Mouse (Mus musculus): Measurements from ENCODE around the gene Stk31.
"Not testable (repeated sequence)": the region's sequence is repeated elsewhere in the genome, so short reads cannot be mapped to it uniquely, and the experiment has no call there.

The Stk31 gene

DNA sequence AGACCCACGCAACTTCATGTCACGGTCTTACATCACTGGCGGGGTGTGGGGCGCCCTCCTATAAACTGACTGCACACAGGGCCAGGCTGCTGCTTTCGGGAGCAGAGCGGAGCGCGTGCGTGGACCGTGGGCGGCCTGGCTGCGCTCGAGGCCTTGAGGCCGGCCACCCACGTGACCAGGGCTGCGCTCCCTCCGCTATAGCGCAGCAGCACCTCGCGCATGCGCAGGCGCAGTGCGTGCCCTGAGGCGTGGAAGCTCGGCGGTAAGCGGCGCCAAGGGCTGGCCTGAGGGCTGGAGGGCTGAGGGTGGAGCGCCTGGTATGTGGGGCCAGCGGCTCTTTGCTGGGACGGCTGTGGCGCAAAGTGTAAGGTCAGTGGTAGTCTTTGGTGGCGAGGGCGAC lies at the start of gene Stk31:
Stk31 (plus strand) TSS at position 289 of the 400 bp plus-strand sequence.
- no peak for DNase-seq (ENCODE audit: low spot score in 2 of 2)

DNA sequence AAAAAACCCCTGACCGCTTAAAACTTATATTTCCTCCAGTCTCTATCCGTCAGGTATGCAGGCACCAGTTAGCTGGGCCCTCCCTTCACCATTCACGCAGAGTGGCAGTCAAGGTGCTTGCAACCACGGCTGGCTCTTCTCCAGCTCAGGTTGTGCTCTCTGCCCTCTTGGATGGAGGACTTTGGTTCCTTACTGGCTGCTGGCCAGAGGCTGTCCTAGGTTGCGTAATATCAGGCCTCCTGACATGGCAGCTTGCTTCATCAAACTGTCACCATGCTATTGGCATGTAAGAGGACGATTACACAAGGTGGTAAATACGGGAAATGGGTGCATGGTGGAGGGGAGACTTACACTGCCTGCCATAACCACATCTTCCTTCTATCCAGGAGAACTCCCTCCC lies 45.6 kb upstream of the Stk31 start:
- DNase-seq (ENCODE audit: low spot score in 2 of 2) = peak in 1 of 2 experiments; percentile 20

DNA sequence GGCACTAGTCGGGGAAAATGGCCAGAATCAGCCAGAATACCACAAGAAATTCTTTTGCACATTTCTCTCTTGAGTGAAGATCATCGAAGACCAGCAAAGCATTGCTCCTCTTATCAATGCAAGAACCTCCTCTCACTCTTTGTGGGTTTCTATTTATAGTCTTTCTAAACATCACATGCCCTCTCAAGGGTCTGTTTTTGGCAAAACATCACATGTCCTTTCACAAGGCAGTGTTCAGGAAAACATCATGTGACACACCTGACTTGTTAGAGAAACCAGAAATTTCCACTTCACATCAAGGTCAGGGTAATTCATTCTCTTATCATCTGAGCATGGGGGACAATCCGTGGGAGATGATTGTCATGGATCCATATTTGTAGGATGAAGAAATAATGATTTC lies 40.8 kb upstream of the Stk31 start:
- DNase-seq (ENCODE audit: low spot score in 2 of 2) = no peak

DNA sequence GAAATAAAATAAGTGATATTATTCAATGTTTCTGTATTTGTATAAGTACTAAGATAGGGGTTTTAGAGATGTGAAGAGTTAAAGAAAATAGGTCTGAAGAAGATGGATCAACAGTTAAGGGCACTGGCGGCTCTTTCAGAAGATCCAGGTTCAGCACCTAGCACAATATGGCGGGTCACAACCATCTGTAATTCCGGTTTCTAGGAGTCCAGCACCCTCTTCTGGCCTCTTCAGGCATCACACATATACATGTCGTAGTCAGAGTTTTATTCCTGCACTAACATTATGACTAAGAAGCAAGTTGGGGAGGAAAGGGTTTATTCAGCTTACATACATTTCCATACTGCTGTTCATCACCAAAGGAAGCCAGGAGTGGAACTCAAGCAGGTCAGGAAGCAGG lies 40.2 kb upstream of the Stk31 start:
- DNase-seq (ENCODE audit: low spot score in 2 of 2) = no peak

DNA sequence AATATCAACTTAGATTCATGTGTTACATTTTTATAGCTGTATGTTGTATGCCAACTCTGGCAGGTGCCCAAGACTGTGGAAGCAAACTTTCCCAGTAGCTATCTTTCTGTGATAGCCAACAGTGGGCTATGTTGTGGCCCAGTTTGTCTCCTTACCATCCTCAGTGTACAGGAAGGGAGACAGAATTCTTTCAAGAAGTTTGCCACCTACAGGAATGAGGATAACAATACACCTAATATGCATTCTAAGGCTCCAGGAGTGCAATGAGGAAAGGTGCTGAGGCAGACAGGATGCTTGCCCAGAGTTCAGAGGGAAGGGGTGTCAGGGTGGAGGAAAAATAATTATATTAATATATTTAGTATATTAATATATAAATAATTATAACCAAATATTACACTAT lies 35.0 kb upstream of the Stk31 start:
- DNase-seq (ENCODE audit: low spot score in 2 of 2) = no peak

DNA sequence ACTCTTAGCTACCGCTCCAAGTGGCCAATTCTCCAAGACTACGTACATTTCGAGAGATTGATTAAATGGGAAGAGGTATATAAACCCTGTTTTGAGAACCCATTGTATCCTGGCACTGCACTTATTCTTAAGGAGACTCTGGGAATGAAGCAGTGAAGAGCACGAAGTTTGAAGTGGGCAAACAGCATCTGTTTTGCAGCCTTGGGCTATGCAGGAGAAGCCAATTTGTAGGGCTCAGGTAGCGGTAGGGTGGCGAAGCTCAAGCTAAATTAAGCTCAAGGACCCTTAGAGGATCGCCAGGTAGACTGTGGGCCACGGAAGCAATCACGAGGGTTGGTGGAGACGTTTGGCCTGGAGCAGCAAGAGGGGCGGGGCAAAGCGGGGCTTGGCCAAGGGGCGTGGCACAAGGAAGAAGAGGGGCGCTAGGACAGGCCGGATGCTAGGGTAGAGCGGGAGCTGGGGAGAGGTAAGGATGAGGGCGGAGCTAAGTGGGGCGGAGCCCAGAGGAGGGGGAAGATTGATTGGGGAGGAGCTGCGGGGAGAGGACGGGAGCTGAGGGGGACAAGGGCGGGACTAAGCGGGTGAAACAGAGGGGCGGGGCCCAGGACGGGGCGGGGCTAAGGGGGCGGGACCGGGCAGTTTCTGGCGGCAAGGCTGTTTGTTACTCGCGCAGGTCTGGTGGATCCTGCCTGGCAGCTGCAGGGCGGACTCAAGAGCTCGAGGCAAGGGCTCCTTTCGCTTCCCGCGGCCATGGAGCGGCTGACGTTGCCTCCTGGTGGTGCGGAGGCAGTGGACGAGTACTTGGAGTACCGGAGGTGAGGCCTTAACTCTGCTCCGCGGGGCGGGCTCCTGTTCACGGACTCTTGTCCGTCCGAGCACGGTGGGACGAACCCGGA lies 28.0 kb upstream of the Stk31 start, which contains the start of gene Fam221a:
Fam221a (plus strand) TSS at position 581 of the 896 bp plus-strand sequence.
- peak; percentile 87 to 88 for DNase-seq (ENCODE audit: low spot score in 2 of 2)

DNA sequence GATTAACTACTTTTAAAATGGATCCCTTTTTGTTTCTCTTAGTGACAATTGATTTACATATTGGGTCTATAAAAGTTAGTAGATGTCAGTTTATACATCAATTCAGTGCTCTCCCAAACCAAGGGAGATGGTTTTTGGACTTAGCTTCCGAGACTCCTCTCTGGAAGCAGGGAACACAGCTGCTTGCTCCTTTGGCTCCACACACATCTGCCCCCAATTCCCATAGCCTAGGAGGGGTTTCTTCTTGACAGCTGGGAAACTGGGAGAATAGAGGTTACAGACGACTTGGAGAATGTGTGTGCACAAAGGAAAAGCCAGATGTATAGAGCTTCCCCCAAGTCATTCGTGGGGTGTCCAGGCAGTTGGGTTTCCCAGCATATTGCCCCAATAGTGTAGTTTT lies 27.2 kb upstream of the Stk31 start:
- DNase-seq (ENCODE audit: low spot score in 2 of 2) = no peak

DNA sequence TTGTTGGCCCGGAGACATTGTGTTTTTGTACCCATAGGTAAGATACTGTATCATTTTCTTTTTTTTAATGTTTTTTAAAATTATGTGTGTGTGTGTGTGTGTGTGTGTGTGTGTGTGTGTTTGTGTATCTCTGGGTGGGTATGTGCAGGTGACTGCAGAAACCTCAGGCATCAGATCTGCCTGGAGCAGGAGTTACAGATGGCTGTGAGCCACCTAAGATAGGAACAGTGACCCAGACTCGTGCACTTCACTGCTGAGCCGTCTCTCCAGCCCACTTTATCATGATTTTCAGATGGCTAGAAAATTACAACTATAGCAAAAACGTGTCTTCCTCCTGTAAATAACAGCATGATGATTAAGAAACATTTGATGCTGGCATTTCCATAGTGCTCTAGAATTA lies 22.7 kb upstream of the Stk31 start:
- no peak for DNase-seq (ENCODE audit: low spot score in 2 of 2)

DNA sequence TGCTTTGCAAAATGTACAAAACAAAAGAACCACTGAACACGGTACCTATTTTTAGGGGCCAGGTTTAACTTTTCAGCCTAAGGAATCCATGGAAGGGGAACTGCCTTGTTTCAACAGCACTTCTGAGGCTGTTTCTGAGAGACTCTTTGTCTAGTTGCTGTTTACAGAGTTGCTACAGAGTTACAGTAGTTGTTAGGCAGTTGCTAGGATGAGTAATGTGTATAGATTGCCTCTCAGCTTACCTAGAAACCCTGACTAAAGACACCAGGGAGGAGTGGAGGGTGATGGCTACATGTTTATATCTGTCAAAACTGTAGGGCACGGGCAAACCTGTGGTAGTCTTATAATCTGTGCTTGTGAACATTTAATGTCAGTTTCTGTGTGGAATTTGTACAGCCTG lies 21.5 kb upstream of the Stk31 start:
- DNase-seq (ENCODE audit: low spot score in 2 of 2) = no peak

DNA sequence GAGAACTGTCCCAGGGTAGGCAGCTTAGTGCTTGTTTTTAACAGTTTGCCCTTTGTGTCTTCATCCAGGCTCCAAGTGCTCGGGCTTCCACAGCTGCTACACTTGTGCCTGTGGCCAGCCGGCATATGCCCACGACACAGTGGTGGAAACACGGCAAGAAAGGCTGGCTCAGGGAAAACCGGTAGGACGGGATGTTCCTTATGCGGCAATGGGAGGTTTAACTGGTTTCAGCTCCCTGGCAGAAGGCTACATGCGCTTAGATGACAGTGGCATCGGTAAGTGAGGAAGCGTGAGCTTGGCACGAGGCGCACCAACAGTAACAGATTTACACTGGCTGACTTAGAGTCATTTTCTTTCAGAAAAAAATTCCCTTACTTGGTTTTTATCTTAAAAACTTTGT lies 17.1 kb upstream of the Stk31 start:
- DNase-seq (ENCODE audit: low spot score in 2 of 2) = no peak

DNA sequence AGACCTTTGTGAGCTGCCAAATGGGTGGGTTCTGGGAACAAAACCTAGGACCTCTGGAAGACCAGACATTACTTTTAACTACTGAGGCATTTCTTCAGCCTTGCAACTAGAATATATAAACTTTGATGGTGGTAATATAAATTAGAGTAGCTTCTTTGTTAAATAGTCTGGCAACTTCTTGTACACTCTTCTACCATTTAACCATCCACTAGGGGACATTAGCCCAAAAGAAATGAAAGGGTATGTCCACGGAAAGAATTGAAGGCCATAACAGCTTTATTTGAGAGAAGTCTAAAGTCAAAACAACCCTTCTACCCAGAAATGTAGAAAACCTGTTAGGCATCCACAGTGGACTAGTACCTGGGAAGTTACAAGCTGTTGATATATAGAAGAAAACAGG lies 1.1 kb upstream of the Stk31 start:
- no peak for DNase-seq (ENCODE audit: low spot score in 2 of 2)

DNA sequence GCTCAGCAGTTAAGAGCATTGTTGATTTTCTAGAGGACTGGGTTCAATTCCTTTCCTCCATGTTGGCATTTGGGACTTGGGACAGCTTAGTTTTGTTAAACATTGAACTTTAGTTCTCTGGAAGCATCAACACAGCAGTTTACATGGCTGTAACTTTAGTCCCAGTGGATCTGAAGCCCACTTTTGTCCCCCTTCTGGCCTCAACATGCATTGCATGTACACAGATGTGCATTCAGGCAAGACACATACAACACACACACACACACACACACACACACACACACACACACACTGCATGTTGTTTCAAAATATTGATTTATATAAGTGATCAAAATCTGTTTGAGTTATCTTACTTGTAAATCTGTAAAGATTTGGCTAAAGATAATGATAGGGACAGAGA lies 2.1 kb downstream of the Stk31 start:
- DNase-seq (ENCODE audit: low spot score in 2 of 2) = no peak

DNA sequence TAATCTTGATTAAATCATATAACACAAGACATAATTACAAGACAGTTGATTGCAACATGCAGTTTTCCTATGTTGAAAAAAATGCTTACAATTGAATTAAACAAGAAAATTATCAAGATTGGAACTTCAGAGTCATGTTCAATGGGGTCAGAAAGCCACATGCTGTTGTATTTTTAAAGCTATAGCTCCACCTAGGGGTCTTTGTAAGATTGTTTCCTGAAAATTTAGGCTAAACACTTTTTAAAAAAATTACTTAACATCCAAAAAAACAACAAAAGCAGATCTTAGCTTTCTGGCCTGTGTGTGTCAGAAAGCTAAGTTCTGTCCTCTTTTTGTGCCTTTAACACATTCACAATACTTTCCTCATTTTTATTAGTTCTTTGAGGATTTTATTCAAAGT lies 3.0 kb downstream of the Stk31 start:
- DNase-seq (ENCODE audit: low spot score in 2 of 2) = no peak

DNA sequence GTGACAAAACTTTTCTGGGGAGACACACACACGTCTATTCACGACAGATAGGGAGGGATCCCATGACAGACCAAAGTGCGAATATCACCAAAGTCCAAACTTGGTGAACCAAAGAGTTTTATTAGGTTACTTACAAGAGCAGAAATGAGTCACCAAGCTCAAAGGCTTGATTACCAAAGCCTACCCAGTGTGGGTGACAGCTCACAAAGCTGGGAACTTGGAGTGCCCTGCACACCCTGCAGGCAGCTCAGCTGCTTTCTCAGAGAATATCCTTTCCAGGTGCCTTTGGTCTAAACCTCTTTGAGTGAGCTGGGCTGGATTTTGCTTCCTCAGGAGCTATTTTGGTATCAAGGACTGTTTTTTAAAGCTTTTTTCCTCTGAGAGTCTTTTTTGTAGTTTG lies 15.4 kb downstream of the Stk31 start:
- DNase-seq (ENCODE audit: low spot score in 2 of 2) = no peak

DNA sequence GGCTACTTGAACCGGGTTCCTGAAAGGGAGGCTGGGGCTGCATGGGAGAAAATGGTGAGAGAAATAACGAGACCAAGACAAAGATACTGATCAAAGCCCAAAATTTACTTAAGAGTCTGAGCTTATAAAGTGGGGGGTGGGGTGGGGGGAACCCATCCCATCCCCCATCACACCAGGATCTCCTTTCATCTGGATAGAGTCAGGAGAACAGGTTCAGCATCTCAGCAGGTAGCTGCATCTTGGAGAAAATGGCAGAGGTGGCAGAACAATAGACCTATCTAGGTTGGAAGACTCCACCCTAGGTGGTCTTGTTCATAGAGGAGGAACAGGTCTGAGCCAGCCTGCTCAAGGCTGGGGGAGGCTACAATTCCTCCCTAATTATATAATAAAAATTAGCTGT lies 17.6 kb downstream of the Stk31 start:
- DNase-seq (ENCODE audit: low spot score in 2 of 2) = not testable (repeated sequence)

DNA sequence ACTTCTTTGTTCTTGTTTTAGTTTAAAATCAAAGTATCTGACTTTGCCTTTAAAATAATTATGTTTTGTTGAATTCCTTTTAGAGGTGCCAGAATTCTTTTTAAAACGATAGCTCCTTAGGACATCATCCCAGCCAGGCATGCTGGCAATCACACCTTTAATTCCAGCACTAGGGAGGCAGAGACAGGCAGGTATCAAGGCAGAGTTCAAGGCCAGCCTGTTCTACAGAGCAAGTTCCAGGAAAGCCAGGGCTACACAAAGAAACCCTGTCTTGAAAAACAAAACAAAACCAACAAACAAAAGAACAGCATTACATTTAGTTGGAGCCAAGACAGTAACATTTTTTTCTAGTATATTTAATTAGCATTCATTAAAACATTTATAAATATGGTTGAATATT lies 20.6 kb downstream of the Stk31 start:
- no peak for DNase-seq (ENCODE audit: low spot score in 2 of 2)

DNA sequence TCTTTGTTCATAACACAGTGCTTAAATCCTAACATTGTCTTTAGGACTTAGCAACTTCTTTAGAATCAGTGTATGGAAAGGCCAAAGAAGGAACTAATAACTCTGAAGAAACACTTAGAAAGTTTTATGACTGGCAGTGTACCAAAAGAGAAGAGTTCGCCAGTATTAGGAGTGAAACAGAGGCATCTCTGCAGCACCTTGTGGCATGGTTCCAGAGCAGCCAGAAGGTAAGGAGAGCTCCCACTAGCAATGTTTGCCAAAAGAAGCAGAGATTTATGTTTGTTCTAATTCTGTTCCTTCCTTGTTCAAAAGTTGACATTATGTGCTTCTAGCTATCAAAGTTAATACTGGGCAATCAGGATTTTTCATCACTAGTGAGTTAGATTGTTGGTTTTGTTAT lies 41.9 kb downstream of the Stk31 start:
- DNase-seq (ENCODE audit: low spot score in 2 of 2) = no peak

DNA sequence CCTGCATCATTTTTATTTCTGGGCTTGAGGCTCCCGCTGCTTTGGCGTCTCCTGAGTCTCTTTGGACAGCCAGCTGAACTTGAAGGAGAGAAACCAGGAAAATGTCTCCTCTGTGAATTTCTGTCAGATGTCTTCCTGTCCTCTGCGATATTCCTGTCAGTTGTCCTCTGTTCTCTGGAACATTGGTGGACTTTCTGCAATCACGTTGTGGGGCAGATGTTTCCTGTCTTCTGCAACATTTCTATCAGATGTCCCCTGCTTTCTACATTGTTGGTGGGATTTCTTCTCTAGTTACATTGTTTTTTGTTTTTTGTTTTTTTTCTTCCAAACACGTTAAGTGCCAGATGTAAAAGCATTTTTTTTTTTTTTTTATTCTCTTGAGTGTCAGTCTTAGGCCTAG lies 62.7 kb downstream of the Stk31 start:
- no peak for DNase-seq (ENCODE audit: low spot score in 2 of 2)

DNA sequence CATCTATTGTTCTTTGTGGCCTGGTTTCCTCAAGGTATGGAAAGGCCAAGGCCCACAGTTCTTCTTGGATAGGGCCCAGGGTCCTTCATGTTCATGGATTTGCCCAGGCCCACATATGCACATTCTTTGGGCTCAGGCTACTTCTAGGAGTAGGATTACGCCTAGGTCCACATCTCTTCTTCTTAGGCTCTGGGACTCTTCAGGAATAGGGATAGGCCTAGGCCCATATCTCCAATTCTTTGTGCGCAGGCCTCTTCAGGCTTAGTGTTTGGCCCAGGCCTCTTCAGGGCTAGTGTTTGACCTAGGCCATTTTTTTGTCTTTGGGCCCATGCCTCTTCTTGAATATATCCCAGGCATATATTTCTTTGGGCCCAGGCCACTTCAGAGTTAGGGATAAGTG lies 87.8 kb downstream of the Stk31 start:
- DNase-seq (ENCODE audit: low spot score in 2 of 2) = no peak

DNA sequence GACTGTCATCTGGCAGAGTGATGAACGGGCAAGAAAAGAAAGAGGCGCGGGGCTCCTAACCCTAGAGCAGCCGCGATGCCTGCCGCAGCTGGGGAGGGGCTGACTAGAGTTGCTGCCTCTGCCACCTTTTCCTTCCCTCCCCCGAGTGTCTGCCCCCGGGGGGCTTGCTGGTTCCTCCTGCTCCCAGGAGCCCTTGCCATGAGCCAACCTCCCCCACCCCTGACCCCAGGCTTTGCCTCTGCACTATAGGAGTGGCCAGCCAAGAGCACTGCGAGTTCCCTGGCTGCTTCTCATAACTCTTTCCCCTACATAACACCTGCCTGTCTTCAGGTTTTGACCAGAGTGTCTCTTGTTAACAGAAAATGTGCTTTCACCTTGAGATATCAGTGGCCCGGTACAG lies 96.1 kb downstream of the Stk31 start:
- no peak for DNase-seq (ENCODE audit: low spot score in 2 of 2)

DNA sequence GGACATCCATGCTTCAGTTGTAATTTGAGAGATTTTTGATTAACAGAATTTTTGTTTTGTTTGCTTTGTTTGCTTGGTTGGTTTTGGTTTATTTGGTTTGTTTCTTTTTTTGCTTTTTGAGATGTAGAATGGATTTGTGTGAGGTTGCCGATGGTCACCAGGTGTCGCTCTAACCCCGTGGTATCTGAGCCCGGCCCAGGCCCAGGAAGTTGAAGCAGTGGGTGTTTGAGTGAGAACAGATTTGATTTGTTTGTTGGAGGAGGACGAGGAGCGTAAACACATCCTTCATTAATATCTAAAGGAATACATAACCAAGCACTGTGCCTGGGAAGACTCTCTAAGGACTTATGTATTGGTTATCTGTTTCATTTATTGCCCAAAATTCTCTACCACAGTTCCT lies 123.6 kb downstream of the Stk31 start:
- DNase-seq (ENCODE audit: low spot score in 2 of 2) = peak; percentile 2 to 18

All from spleen, postnatal 36 days (tissue).